Mouse (Mus musculus) testis, adult 2 months (tissue): Measurements from ENCODE around the gene Prex1. TPM values are rescaled to one million over a fixed set of nuclear protein-coding genes. Genes with fewer than 3 reads are reported as not detected.

ENCODE experiments used
- H3K27ac ChIP-seq: fragments of 200-500 bp; 2 replicates; pipeline ENCODE4 v1.5.1; 2012; ENCODE audit warnings: low read depth, low read length; ENCODE audit not compliant: control insufficient read depth, insufficient read depth
- H3K27me3 ChIP-seq: fragments of 200-500 bp; 2 replicates; pipeline ENCODE4 v1.6.1; 2012; ENCODE audit warnings: mild to moderate bottlenecking, low read length, moderate library complexity; ENCODE audit not compliant: control insufficient read depth, insufficient read depth
- H3K36me3 ChIP-seq: fragments of 200-500 bp; 2 replicates; pipeline ENCODE4 v1.6.1; 2012; ENCODE audit warnings: mild to moderate bottlenecking, low read length; ENCODE audit not compliant: control insufficient read depth, insufficient read depth
- H3K4me1 ChIP-seq: fragments of 200-500 bp; 2 replicates; pipeline ENCODE4 v1.6.1; 2012; ENCODE audit warnings: low read length; ENCODE audit not compliant: control insufficient read depth, insufficient read depth
- H3K4me3 ChIP-seq: fragments of 200-500 bp; 2 replicates; pipeline ENCODE4 v1.5.1; 2012; ENCODE audit warnings: low read depth, mild to moderate bottlenecking, low read length, moderate library complexity, mixed read lengths; ENCODE audit not compliant: control insufficient read depth
- CTCF ChIP-seq: fragments of 200-500 bp; IDR thresholded peaks from 2 replicates; pipeline ENCODE4 v1.5.1; 2012; ENCODE audit warnings: low read depth, mild to moderate bottlenecking, inconsistent platforms, low read length, moderate library complexity; ENCODE audit not compliant: control insufficient read depth, insufficient read depth, insufficient replicate concordance
- POLR2A ChIP-seq: fragments of 200-500 bp; IDR thresholded peaks from 2 replicates; pipeline ENCODE4 v1.6.1; 2012; ENCODE audit warnings: low read depth, mild to moderate bottlenecking, inconsistent platforms, low read length, moderate library complexity; ENCODE audit not compliant: control insufficient read depth
- polyA plus RNA-seq: library from polyadenylated mRNA; depleted of rRNA; stranded (reverse); fragments of >200 nt; gene quantifications from 2 replicates; pipeline ENCODE4 v1.2.3, GENCODE M21; 2012

Prex1 gene
- polyA plus RNA-seq, 1 experiment, result 13.6 TPM

GRCm38 (mm10) chr2:166647242-166647641 lies 66.4 kb downstream of the Prex1 start:
- no peak overlapping the region for H3K4me3 ChIP-seq
- no peak for TF ChIP-seq POLR2A
- TF ChIP-seq CTCF, result no peak
- peaks cover 2% of the 10 kb centered on the region; the same call in 1 of the 2 replicates for H3K4me1 ChIP-seq

DNA sequence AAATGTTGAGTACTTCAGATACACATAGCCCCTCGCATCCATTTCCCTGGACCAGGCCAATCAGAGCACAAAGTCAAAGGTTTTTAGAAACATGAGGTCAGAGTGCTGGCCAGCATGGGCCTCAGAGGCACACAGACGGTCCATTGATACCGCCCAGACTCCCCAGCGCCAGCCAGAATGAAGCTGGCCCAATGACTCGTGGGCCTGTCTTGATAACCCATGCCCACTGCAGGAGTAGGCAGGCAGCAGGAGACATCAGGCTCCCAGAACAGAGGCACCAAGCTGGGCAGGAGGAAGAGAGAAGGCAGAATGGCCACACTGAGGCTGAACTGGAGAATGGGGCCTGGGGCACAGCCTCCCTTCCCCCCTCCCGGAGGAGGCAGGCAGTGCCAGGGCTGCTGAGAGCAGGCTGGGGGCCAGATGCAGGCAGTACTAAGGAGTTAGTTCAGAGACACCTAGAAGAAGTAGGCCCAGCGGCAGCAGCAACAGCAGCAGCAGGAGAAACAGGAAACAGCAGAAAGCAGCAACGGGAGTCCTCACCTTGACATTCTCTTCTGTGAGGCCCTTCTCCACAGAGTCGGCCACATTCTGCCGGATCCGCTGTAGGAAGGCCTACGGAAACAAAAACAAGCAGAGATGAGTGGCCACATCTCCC lies 67.1 kb downstream of the Prex1 start:
- no peak overlapping the region for H3K4me3 ChIP-seq
- TF ChIP-seq CTCF, result no peak
- no peaks in the 10 kb centered on the region for H3K36me3 ChIP-seq
- H3K27ac ChIP-seq, result no peak overlapping the region
- H3K4me1 ChIP-seq, result peaks cover 2% of the 10 kb centered on the region; the same call in 1 of the 2 replicates
- no peaks in the 10 kb centered on the region for H3K27me3 ChIP-seq

More at GRCm38 (mm10) chr2:166647242-166647641, 66.4 kb downstream of the Prex1 start:
- H3K27ac ChIP-seq, result no peak overlapping the region
- H3K36me3 ChIP-seq, result no peaks in the 10 kb centered on the region
- no peaks in the 10 kb centered on the region for H3K27me3 ChIP-seq

GRCm38 (mm10) chr2:166644816-166645215 lies 68.8 kb downstream of the Prex1 start:
- Histone ChIP-seq H3K27ac (no peak overlapping the region), H3K4me1 (peaks cover 2% of the 10 kb centered on the region; the same call in 1 of the 2 replicates), H3K27me3 (no peaks in the 10 kb centered on the region), H3K4me3 (no peak overlapping the region), H3K36me3 (no peaks in the 10 kb centered on the region)
- TF ChIP-seq POLR2A, result no peak
- TF ChIP-seq CTCF, result no peak

- H3K4me3 ChIP-seq, result no peak overlapping the region
- H3K27ac ChIP-seq, result no peak overlapping the region
- H3K36me3 ChIP-seq, result no peaks in the 10 kb centered on the region
- H3K27me3 ChIP-seq, result no peaks in the 10 kb centered on the region
- peaks cover 2% of the 10 kb centered on the region; the same call in 1 of the 2 replicates for H3K4me1 ChIP-seq
- no peak for TF ChIP-seq CTCF
- TF ChIP-seq POLR2A, result no peak
These were observed 71.0 kb downstream of the Prex1 start for GRCm38 (mm10) chr2:166642581-166642987.

GRCm38 (mm10) chr2:166639750-166640149 lies 73.9 kb downstream of the Prex1 start:
- H3K36me3 ChIP-seq, result no peaks in the 10 kb centered on the region
- peaks cover 2% of the 10 kb centered on the region; the same call in 1 of the 2 replicates for H3K4me1 ChIP-seq
- H3K27me3 ChIP-seq, result no peaks in the 10 kb centered on the region
- TF ChIP-seq POLR2A (no peak), CTCF (no peak)
- H3K27ac ChIP-seq, result no peak overlapping the region
- H3K4me3 ChIP-seq, result no peak overlapping the region

- Histone ChIP-seq H3K27me3 (no peaks in the 10 kb centered on the region), H3K36me3 (no peaks in the 10 kb centered on the region), H3K4me1 (peaks cover 2% of the 10 kb centered on the region; the same call in 1 of the 2 replicates), H3K4me3 (no peak overlapping the region), H3K27ac (no peak overlapping the region)
- TF ChIP-seq POLR2A (no peak), CTCF (no peak)
These were observed 74.5 kb downstream of the Prex1 start for GRCm38 (mm10) chr2:166638947-166639641.

DNA sequence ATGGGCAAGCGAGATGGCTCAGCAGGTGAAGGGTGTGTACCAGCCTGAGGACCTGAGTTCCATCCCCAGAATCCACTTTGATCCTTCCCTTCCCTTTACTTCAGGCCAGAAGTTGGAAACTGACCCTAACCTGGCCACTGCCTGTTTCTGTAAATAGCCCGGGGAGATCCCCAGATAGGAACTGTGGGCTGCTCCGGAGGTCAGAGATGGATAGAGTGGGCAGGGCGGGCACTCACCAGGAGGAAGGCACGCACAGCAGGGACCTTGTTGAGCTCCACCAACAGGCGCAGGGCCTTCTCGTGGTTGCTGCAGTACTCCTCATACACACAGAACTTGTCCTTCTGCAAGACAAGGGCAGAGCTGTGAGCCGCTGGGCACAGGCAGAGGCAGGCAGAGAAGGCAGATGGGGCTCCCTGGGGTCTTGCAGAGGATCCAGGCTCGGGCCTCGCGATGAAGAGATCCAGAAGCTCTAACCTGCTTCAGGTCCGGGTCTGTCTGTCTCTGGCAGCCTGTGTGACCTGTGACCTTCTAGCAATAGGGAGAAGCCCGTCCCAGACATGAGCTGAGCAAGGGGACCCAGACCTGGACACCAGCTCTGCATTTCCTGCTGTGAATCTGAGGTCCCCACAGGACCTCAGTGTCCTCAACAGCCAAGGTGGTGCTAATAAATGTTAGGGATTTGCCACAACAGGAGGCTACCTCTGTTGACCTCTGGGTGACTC lies 75.4 kb downstream of the Prex1 start:
- Histone ChIP-seq H3K4me1 (no peaks in the 10 kb centered on the region), H3K36me3 (no peaks in the 10 kb centered on the region), H3K27me3 (no peaks in the 10 kb centered on the region), H3K4me3 (no peak overlapping the region), H3K27ac (no peak overlapping the region)
- TF ChIP-seq CTCF, result no peak
- TF ChIP-seq POLR2A, result no peak
